Mouse (Mus musculus): ENCODE data around the gene 2310039H08Rik.
"Not testable (repeated sequence)": the region's sequence is repeated elsewhere in the genome, so short reads cannot be mapped to it uniquely, and the experiment has no call there.

The 2310039H08Rik gene

GRCm38 (mm10) chr17:46758753-46759152, 13.7 kb upstream of the 2310039H08Rik start:
- no peak for DNase-seq (ENCODE audit: low spot score in 2 of 2)

DNA sequence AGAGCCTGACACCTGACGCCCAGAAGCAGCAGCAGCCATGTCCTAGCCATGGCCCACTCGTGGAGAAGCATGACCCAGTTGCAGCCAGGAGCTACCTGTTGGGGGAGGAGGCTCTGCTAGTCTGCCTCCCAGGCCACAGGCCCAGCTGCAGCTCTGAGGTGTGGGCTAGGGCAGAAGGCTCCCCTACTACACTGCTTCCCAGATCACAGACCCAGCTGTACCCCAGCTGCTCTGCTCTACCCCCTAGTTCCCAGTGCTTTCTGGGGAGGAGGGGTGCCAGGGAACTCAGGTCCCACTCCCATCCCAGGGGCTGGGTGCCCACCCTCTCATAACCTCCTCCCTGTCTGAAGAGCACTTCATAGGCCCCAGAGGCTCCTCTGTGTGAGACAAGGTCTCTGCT, 8.9 kb upstream of the 2310039H08Rik start, which contains the start of gene Ptcra:
TSS of gene Ptcra (minus strand) at position 169 of the 400 bp plus-strand sequence.
- no peak for DNase-seq (ENCODE audit: low spot score in 2 of 2)

- not testable (repeated sequence) for DNase-seq (ENCODE audit: low spot score in 2 of 2)
Observed at GRCm38 (mm10) chr17:46764916-46765315, 7.5 kb upstream of the 2310039H08Rik start.

GRCm38 (mm10) chr17:46767868-46768267, 4.6 kb upstream of the 2310039H08Rik start:
- no peak for DNase-seq (ENCODE audit: low spot score in 2 of 2)

GRCm38 (mm10) chr17:46770546-46770945, 1.9 kb upstream of the 2310039H08Rik start:
- DNase-seq (ENCODE audit: low spot score in 2 of 2) = no peak

DNA sequence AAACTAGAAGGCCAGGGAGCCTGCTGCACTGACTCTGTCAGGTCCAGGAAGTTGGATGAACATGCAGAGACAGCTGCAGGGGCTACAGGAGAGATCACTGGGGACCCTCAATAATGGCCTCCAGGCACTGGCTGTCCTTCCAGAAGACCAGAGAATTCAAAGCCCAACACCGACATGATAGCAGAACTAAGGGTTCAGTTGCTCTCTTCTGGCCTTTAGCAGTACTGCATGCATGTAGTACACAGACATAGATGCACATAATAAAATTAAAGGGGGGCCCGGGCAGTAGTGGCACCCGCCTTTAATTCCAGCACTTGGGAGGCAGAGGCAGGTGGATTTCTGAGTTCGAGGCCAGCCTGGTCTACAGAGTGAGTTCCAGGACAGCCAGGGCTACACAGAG, 1.4 kb upstream of the 2310039H08Rik start:
- no peak for DNase-seq (ENCODE audit: low spot score in 2 of 2)

DNA sequence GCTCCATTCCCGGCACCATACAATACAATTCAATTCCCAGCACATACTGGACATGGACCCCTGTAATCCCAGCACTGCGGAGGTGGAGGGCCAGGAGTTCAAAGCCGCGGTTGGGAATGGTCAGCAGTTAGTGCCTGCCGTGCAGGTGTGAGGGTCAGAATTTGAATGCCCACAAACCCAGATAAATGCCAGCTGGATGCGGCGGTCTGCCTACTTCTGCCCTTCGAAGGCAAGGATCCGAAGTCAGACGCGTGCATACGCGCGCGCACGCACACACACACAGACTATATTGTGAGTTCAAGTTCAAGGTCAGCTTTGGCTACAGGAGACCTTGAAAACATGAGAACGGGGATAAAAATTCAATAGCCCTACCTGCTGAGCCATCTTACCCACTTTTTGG, 819 bp upstream of the 2310039H08Rik start:
- DNase-seq (ENCODE audit: low spot score in 2 of 2) = no peak

DNA sequence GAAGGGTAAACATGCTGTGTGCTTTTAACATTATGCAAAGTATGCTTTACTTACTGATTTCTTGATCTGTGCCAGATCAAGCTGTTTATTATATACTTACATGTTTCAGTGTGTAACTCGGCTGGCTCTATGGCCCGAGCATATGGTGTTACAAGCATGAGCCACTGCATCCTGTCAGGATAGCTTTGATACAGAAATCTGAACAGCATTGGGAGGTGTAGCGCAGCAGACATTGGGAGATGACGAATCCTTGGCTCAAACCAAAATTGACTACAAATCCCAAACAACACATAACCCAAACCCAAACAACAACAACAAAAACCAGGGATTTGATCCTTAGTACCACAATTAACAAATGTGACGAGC, 414 bp upstream of the 2310039H08Rik start:
- DNase-seq (ENCODE audit: low spot score in 2 of 2) = no peak

GRCm38 (mm10) chr17:46773278-46774130, 1.1 kb downstream of the 2310039H08Rik start:
- no peak for DNase-seq (ENCODE audit: low spot score in 2 of 2)

DNA sequence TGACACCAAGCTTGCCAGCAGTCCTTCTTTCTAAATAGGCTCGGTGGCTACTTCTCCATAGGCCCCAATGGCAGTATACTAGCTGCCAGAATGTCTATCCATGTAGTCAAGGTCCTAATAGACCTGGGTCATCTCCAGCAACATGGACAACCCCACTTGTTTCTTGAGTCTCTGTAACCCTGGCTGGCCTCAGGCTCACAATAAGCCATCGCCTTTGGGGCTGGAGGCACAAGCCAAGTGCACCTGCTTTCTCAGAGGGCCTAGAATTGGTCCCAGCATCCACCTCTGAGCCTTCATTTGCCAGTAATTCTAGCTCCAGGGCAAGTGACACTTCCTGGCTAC, 1.7 kb downstream of the 2310039H08Rik start:
- no peak for DNase-seq (ENCODE audit: low spot score in 2 of 2)

DNA sequence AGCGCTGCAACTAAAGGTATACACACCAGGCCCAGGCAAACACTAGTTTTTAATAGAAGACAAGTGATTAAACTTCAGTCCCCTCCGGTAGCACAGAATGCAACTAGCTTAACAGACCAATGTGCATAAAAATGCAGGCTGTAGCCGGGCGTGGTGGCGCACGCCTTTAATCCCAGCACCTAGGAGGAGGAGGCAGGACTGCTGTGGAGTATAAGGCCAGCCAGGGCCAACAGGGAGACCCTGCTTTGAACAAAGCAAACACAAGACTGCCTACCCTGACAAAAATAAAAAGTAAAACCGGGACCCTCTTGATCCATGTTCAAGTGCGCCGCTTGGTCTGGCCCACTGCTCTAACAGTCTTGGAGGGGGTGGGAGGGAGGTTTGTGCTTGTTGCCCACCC, 2.6 kb downstream of the 2310039H08Rik start:
- DNase-seq (ENCODE audit: low spot score in 2 of 2) = no peak

GRCm38 (mm10) chr17:46776087-46776486, 3.7 kb downstream of the 2310039H08Rik start:
- no peak for DNase-seq (ENCODE audit: low spot score in 2 of 2)

GRCm38 (mm10) chr17:46781876-46782275, 9.4 kb downstream of the 2310039H08Rik start:
- DNase-seq (ENCODE audit: low spot score in 2 of 2) = no peak

GRCm38 (mm10) chr17:46782341-46783221, 10.1 kb downstream of the 2310039H08Rik start, which contains the start of gene Rpl7l1:
TSS of gene Rpl7l1 (minus strand) at chr17:46782672.
- peak; percentile 85 to 89 for DNase-seq (ENCODE audit: low spot score in 2 of 2)

DNA sequence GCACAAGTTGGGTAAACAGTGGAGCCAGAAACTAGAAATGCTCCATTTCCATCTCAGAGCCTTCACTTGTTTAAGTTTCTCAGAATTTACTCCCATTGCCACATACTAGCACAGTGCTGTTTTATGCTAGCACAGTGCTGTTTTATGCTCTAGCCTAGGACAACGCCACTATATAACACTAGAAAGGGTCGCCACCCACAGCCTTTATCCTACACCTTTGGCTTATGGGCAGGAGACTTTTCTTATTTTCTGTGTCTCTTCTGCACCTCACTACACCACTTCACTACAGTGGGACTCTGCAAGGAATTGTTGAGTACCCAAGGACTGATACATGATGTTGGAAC, 10.8 kb downstream of the 2310039H08Rik start:
- no peak for DNase-seq (ENCODE audit: low spot score in 2 of 2)

GRCm38 (mm10) chr17:46786952-46787351, 14.5 kb downstream of the 2310039H08Rik start:
- DNase-seq (ENCODE audit: low spot score in 2 of 2) = no peak

- not testable (repeated sequence) for DNase-seq (ENCODE audit: low spot score in 2 of 2)
Observed at GRCm38 (mm10) chr17:46787974-46788373, 15.5 kb downstream of the 2310039H08Rik start.

DNA sequence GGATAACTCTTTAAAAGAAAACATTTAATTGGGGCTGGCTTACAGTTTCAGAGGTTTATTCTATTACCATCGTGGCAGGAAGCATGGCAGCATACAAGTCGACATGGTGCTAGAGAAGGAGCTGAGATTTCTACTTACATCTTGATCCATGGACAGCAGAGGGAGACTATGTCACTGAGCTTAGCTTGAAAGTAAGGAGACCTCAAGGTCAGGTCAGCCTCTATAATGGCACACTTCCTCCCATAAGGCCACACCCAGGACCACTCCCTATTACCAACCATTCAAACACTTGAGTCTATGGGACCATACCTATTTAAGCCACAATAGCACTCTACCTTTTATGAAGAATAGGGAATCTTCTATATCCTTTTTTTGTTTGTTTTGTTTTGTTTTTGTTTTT, 20.5 kb downstream of the 2310039H08Rik start:
- DNase-seq (ENCODE audit: low spot score in 2 of 2) = no peak

- no peak for DNase-seq (ENCODE audit: low spot score in 2 of 2)
Observed at GRCm38 (mm10) chr17:46796743-46797142, 24.3 kb downstream of the 2310039H08Rik start.

GRCm38 (mm10) chr17:46797386-46797785, 25.0 kb downstream of the 2310039H08Rik start:
- DNase-seq (ENCODE audit: low spot score in 2 of 2) = no peak

GRCm38 (mm10) chr17:46799680-46800079, 27.2 kb downstream of the 2310039H08Rik start:
- DNase-seq (ENCODE audit: low spot score in 2 of 2) = no peak

- DNase-seq (ENCODE audit: low spot score in 2 of 2) = no peak
Observed at GRCm38 (mm10) chr17:46801761-46802160, 29.3 kb downstream of the 2310039H08Rik start.

- DNase-seq (ENCODE audit: low spot score in 2 of 2) = no peak
Observed at GRCm38 (mm10) chr17:46808376-46808775, 35.9 kb downstream of the 2310039H08Rik start.
